Mouse (Mus musculus) megakaryocyte, embryonic 14.5 days (primary cell): Measurements from ENCODE around the gene Phb.

Experiments used
- FLI1 ChIP-seq: IDR thresholded peaks from 2 replicates; pipeline ENCODE4 v1.6.1; 2012; ENCODE audit warnings: low read length, inconsistent platforms, mixed read lengths
- GATA1 ChIP-seq: IDR thresholded peaks from 3 replicates; pipeline ENCODE4 v1.6.1; 2012; ENCODE audit warnings: mixed read lengths, low read length, inconsistent platforms, borderline replicate concordance

DNA sequence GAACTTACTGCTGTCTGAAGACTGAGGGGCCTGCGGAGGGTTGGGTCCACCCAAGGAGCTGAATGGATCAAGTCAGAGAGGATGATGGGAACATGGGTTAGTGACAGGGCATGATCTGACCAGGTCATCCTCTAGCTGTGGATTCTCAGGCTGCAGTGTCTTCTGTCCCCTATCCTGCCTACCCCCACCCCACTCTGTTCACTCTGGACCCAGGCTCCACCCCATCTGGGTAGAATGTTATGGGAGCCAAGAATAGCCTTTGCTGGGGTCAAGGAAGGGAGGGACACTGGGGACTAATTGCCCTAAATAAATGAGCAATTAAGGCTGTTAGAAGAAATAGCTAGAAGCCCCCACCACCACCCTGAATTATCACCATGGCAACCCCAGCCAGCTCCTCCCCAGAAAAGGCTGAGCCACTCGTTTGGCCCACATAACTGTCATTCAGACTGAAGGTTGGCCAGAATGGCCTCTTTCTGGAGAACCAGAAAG lies 33.2 kb upstream of the Phb start:
- no peak for TF ChIP-seq GATA1
- TF ChIP-seq FLI1 = no peak
